Mouse (Mus musculus): ENCODE measurements around the gene Tardbp.

DNA sequence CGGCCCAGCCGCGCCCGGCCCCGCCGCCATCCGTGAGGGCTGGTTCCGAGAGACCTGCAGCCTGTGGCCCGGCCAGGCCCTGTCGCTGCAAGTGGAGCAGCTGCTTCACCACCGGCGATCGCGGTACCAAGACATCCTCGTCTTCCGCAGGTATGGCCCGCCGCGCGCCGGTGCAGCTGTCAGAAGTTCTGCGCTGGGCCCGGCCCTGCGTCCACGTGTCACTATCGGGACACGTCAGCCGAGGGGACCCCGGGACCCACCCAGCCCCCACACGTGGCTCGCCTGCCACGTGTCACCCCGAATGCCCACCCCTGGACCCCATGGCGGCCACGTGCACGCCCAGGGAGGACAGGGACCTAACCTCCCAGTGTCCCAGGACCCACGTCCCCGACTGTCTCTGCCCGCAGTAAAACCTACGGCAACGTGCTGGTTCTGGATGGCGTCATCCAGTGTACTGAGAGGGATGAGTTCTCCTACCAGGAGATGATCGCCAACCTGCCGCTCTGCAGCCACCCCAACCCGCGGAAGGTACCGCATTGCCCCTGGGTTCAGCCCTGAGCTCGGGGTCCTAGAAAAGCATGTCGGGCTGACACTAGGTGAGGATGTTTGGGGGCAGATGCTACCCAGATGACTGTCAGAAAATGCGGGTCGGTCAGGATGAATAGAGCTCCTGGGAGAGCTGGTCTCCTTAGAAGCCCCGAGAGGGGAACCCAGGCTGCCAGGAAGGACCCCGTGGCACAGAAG, 35.0 kb downstream of the Tardbp start:
- TF ChIP-seq MAX (IDR thresholded peaks at IDR 0.05; ENCODE audit: low read depth) (no peak), POLR2A (IDR thresholded peaks at IDR 0.05; ENCODE audit: insufficient read length, low read depth) (peak; percentile 37), CEBPB (IDR thresholded peaks at IDR 0.05; ENCODE audit: insufficient read depth, poor library complexity, severe bottlenecking) (no peak), POLR2AphosphoS2 (IDR thresholded peaks at IDR 0.05; ENCODE audit: insufficient read length, low read depth) (peak; percentile 13)
